Mouse (Mus musculus): ENCODE data around the gene Cysltr2. TPM values are rescaled to one million over a fixed set of nuclear protein-coding genes. Genes with fewer than 3 reads are reported as not detected.
A peak's percentile ranks its signal among the peaks of the same experiment; 100 is the strongest.

Gene Cysltr2
- total and polyA plus RNA-seq, 3 experiments: 0.22 TPM; not detected in 2

GRCm38 (mm10) chr14:73086425-73086824, 37.5 kb upstream of the Cysltr2 start:
- no peak for DNase-seq (ENCODE audit: low read depth, low spot score)
- H3K9me3 ChIP-seq (replicated peaks; ENCODE audit: insufficient read depth, low read length): no peaks in the 10 kb centered on the region
- H3K4me3 ChIP-seq (ENCODE audit: control insufficient read depth in 1 of 2, insufficient read depth in 1 of 2, low read depth in 2 of 2, low read length in 2 of 2): no peak overlapping the region
- H3K4me1 ChIP-seq (ENCODE audit: control insufficient read depth in 1 of 2, insufficient read depth in 2 of 2, low read length in 2 of 2): no peaks in the 10 kb centered on the region
- H3K36me3 ChIP-seq (ENCODE audit: control insufficient read depth in 1 of 2, insufficient read depth in 2 of 2, low read length in 2 of 2): no peaks in the 10 kb centered on the region
- H3K27ac ChIP-seq (ENCODE audit: control insufficient read depth, low read depth, low read length): no peak overlapping the region
- H3K27me3 ChIP-seq (ENCODE audit: control insufficient read depth in 1 of 2, insufficient read depth in 2 of 2, low read length in 2 of 2): no peaks in the 10 kb centered on the region; a peak in 1 of 4 replicates
- TF ChIP-seq USF1 (IDR thresholded peaks at IDR 0.05; ENCODE audit: low read depth, low read length) (peak; percentile 62; the same call in 1 of the 2 replicates), GABPA (IDR thresholded peaks at IDR 0.05; ENCODE audit: low read depth, low read length) (no peak)
- H3K79me2 ChIP-seq (ENCODE audit: control insufficient read depth, insufficient read depth, low read length, poor library complexity): no peaks in the 10 kb centered on the region
- H3K9ac ChIP-seq (ENCODE audit: control insufficient read depth, low read depth, low read length, poor library complexity, severe bottlenecking): no peak overlapping the region

- no peak overlapping the region for H3K4me3 ChIP-seq (ENCODE audit: control insufficient read depth in 1 of 2, insufficient read depth in 1 of 2, low read depth in 2 of 2, low read length in 2 of 2)
- no peak overlapping the region for H3K9ac ChIP-seq (ENCODE audit: control insufficient read depth, low read depth, low read length, poor library complexity, severe bottlenecking)
- H3K79me2 ChIP-seq (ENCODE audit: control insufficient read depth, insufficient read depth, low read length, poor library complexity): no peaks in the 10 kb centered on the region
- TF ChIP-seq NRF1 (IDR thresholded peaks at IDR 0.05; ENCODE audit: insufficient read depth, low read depth, low read length, poor library complexity, severe bottlenecking): no peak
- TF ChIP-seq KAT2A (conservative IDR thresholded peaks at IDR 0.05; ENCODE audit: low read depth, low read length): no peak
- no peak for TF ChIP-seq HCFC1 (IDR thresholded peaks at IDR 0.05; ENCODE audit: low read depth, low read length)
- no peak for TF ChIP-seq MEF2A (IDR thresholded peaks at IDR 0.05; ENCODE audit: extremely low read depth, insufficient replicate concordance, low read depth, low read length, poor library complexity, severe bottlenecking)
- H3K36me3 ChIP-seq (ENCODE audit: control insufficient read depth in 1 of 2, insufficient read depth in 2 of 2, low read length in 2 of 2): no peaks in the 10 kb centered on the region
- H3K27ac ChIP-seq (ENCODE audit: control insufficient read depth, low read depth, low read length): no peak overlapping the region
- no peaks in the 10 kb centered on the region for H3K27me3 ChIP-seq (ENCODE audit: control insufficient read depth in 1 of 2, insufficient read depth in 2 of 2, low read length in 2 of 2)
- no peaks in the 10 kb centered on the region for H3K4me1 ChIP-seq (ENCODE audit: control insufficient read depth in 1 of 2, insufficient read depth in 2 of 2, low read length in 2 of 2)
- no peaks in the 10 kb centered on the region for H3K9me3 ChIP-seq (replicated peaks; ENCODE audit: insufficient read depth, low read length)
- no peak for DNase-seq (ENCODE audit: low read depth, low spot score)
These were observed 34.6 kb upstream of the Cysltr2 start for GRCm38 (mm10) chr14:73083563-73083962.

GRCm38 (mm10) chr14:73064460-73064859, 15.5 kb upstream of the Cysltr2 start:
- Histone ChIP-seq H3K9me3 (replicated peaks; ENCODE audit: insufficient read depth, low read length) (no peaks in the 10 kb centered on the region), H3K9ac (ENCODE audit: control insufficient read depth, low read depth, low read length, poor library complexity, severe bottlenecking) (no peak overlapping the region), H3K4me1 (ENCODE audit: control insufficient read depth in 1 of 2, insufficient read depth in 2 of 2, low read length in 2 of 2) (no peaks in the 10 kb centered on the region), H3K27me3 (ENCODE audit: control insufficient read depth in 1 of 2, insufficient read depth in 2 of 2, low read length in 2 of 2) (no peaks in the 10 kb centered on the region; a peak in 2 of 4 replicates), H3K36me3 (ENCODE audit: control insufficient read depth in 1 of 2, insufficient read depth in 2 of 2, low read length in 2 of 2) (no peaks in the 10 kb centered on the region), H3K4me3 (ENCODE audit: control insufficient read depth in 1 of 2, insufficient read depth in 1 of 2, low read depth in 2 of 2, low read length in 2 of 2) (no peak overlapping the region), H3K79me2 (ENCODE audit: control insufficient read depth, insufficient read depth, low read length, poor library complexity) (no peaks in the 10 kb centered on the region), H3K27ac (ENCODE audit: control insufficient read depth, low read depth, low read length) (no peak overlapping the region)
- no peak for DNase-seq (ENCODE audit: low read depth, low spot score)
- TF ChIP-seq POLR2AphosphoS2 (IDR thresholded peaks at IDR 0.05; ENCODE audit: low read length) (no peak), RCOR1 (IDR thresholded peaks at IDR 0.05; ENCODE audit: low read depth, low read length) (no peak), MYB (IDR thresholded peaks at IDR 0.05; ENCODE audit: low read depth, low read length) (no peak), SMC3 (IDR thresholded peaks at IDR 0.05; ENCODE audit: low read depth, low read length) (no peak), ZNF384 (IDR thresholded peaks at IDR 0.05; ENCODE audit: low read depth, low read length) (no peak), ZKSCAN1 (IDR thresholded peaks at IDR 0.05; ENCODE audit: low read depth, low read length) (no peak), POLR2AphosphoS5 (IDR thresholded peaks at IDR 0.05; ENCODE audit: borderline replicate concordance, low read depth, low read length) (no peak), TAL1 (IDR thresholded peaks at IDR 0.05; ENCODE audit: low read length) (no peak), BHLHE40 (IDR thresholded peaks at IDR 0.05; ENCODE audit: borderline replicate concordance, low read depth, low read length) (no peak), ELF1 (IDR thresholded peaks at IDR 0.05; ENCODE audit: low read depth, low read length) (no peak), USF2 (IDR thresholded peaks at IDR 0.05; ENCODE audit: borderline replicate concordance in 1 of 2, insufficient read depth in 1 of 2, low read depth in 1 of 2, low read length in 2 of 2) (no peak)
